Mouse (Mus musculus) gastrocnemius, postnatal 25 days (tissue): ENCODE data around the gene Coq2. TPM values are rescaled to one million over a fixed set of nuclear protein-coding genes. Genes with fewer than 3 reads are reported as not detected.

Source experiments
- DNase-seq: peaks from one replicate; pipeline ENCODE4 v3.0.0; 2022
- long read RNA-seq, 2 experiments: library from polyadenylated mRNA; stranded (forward); transcript quantifications; one replicate each; pipeline ENCODE4 v2.0.0; 2021
- total RNA-seq, 2 experiments: library from RNA; stranded (reverse); gene quantifications; 1 replicate in 1 of 2; 2 replicates in 1 of 2; pipeline ENCODE4 v1.2.3; 2021

Gene Coq2
- 10 to 100 TPM; 58.4 to 61.5 TPM for total RNA-seq
- long read RNA-seq, experiment 1, transcript Coq2-201 (7 exons, 1,743 nt) = major isoform, 102 of 139 reads
- long read RNA-seq, experiment 1, partial matches to known transcripts = 4 of 139 reads
- long read RNA-seq, experiment 1, other reads (novel, unspliced or antisense) = 33 of 139 reads
- long read RNA-seq, experiment 2, transcript Coq2-201 (7 exons, 1,743 nt) = major isoform, 117 of 177 reads
- long read RNA-seq, experiment 2, partial matches to known transcripts = 7 of 177 reads
- long read RNA-seq, experiment 2, other reads (novel, unspliced or antisense) = 53 of 177 reads

DNA sequence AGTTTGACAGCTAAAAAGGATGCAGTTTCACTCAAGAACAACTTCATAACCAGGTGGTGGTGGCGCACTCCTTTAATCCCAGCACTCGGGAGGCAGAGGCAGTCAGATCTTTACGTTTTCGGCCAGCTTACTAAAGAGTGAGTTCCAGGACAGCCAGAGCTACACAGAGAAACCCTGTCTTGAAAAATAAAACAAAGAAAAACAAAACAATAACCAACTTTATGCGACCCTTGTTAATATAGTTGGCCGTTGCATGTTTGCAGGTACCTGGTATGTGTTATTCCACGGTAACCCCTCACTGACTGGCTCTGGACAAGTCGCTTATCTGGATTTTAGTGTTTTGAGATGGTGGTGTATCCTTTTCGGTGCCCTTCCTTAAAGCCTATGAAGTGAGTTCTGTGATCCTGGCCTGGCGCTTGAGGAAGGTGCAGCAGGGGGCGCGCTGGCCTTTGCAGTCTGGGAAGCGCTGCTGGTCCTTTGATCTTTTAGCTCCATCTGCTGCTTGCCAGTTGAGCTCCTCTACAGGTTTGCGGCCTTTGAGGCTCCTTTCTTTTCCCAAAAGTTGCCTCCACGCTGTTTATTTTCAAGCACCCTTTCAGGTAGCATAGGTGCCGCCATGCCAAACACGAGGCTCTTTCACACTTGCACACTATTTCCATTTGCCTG lies at the start of gene Coq2:
Coq2 (minus strand) TSS at position 430 of the 666 bp plus-strand sequence.
- DNase-seq = peak; percentile 64

DNA sequence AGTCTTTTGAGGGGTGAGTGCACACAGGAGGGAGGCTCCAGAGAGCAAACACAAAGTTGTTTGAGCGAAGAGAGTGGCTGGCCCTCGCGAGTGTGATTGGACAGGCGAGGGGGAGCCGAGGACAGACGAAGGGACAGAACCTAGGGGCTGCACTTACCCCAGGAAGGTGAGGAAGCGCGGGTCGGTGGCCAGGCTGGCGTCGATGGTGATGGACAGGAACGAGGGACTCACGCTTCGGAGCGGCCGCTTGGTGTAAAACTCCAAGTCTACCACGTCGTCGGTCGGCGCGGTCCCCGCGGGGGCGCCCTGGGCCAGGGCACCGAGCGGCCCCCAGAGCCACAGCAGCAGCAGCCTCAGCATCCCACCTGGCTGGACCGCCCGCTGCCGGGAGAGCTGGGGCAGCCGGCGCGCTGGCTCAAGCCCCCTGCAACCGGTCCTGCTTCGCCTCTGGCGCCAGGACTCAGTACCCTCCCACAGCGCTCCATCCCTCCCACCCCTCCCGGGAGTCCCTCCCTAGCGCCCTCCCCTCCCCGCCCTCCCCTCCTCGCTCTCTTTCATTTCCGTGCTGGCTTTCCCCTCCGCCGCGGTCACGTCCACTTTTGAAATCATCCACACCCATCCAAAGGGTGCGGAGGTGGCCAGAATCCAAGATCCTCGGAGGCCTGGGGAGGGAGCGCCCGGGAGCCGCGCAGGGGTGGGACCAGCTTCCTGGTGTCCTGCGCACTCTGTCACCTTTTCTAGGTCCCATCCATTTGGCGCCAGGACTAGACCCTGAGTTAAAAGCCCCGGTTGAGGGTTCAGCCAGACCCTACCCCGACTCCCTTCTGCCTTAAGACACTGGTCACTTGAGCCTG lies 44.5 kb upstream of the Coq2 start, which contains the start of gene Hpse:
Hpse (minus strand) TSS at position 482 of the 854 bp plus-strand sequence.
- DNase-seq = peak; percentile 25

DNA sequence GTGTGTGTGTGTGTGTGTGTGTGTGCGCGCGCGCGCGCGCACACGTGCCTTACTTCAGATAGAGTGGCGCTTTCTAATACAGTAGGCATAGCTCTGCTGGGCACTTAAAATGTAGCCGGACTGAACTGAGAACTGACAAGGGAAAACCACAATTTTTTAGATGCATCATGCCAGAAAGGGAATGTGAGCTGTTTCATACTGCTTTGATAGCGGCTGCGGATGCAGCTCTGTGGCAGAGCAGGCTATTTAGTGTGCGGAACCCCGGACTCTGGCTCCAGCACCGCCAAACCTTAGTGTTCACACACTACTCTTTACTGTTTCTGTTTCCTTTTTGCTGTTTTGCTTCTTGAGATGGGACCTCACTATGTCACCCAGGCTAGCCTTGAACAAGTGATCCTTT lies 41.8 kb upstream of the Coq2 start:
- no peak for DNase-seq

DNA sequence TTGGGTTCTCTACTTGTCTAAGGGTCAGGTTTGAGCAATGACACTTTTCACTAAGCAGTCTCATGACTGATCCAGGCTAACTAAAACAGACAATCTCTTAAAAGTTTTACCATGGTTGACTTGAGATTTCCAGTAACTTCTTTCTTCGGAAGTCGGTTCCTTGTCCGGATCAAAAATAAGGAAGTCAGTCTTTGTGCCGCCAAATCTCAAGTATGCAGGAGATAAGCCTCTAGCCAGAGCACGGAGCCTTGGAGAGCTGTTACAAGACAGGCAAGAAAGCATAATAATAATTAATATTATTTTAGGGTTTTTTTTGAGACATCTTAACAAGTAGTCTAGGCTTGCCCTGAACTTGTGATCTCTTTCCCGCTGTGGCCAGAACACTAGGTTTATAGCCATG lies 36.3 kb upstream of the Coq2 start:
- DNase-seq = no peak

DNA sequence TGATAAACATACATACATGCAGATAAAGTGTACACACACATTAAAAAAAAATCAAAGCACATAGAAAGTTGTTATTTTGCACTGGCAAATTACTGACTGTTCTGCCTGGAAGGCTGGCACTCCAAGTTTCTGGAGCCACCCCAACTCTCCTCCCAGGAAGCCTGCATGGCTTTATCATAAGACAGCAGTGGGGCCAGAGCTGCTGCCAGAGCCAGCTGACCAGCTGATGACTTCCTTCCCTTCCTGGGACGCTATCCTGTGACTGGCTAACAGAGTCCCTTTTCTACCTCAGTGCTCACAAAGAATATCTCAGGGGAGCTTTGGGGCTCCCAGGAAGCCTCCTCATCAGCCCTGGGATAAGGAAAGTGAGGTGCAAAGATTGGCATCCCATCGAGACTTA lies 35.1 kb upstream of the Coq2 start:
- no peak for DNase-seq

DNA sequence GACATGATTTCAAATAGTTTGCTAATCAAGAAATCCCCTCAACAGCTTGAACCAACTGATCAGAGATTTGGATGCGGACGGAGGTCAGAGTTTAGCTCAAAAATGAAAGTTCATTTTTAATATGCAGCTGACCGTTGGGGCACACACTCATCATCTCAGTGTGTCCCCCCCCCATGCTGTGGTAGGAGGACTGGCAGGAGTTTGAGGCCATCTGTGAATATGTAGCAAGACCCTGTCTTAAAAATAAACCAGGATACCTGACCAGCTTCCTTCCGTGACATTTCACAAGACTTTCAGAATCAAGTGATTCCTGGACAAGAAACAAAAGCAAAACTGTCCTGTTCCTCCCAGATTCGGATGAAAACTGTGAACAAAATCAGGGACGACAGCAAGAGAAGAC lies 34.1 kb upstream of the Coq2 start:
- DNase-seq = no peak

DNA sequence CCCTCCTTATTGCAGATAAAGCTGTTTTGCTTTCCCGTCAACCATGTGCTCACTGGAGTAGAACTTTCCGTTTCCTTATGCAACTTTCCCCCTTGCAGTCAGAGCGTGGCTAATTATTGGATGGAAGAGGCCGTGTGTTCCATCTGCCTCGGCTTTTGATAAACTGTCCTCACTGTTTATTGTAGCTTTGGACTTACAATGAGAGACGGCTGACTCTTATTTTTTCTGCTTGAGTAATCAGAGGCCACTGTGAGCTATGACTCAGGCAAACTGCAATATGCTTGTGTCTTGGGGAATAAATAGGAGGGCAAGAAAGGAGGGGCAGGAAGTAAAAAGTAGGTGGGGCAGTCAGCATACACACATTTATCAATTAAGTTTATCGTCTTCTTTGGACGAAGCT lies 31.7 kb upstream of the Coq2 start:
- DNase-seq = no peak

DNA sequence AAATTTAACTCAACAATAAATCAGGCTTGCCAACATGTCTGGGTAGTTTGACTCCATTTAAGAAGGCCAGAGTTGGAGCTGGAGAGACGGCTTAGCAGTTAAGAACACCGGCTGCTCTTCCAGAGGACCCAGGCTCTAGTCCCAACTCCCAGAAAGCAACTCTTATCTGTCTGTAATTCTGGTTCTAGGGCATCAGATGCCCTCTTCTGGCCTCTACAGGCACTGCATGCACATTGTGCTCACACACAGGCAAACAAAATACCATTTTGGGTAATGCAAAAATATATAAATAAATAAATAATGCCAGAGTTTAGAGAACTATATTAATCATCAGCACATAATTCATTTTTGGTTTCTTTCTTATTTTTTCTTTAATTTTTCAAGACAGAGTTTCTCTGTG lies 29.3 kb upstream of the Coq2 start:
- no peak for DNase-seq

DNA sequence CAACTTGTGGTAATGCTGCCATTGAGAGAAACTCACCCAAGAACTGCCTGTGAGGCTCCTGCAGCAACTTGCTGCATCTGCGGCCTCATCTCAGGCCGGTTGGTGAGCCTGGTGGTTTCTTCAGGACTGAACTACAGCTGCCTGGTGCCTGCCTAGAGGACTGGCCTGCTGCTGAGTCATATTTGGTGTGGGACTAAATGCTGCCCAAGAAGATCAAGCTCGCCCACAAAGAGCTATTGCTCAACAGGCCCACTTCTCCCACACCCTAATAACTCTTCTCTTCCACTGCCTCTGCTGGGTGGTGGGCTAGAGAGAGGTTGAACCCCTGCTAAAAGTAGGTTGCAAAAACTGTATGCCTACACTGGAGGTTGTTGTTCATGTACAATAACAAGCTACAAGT lies 27.4 kb upstream of the Coq2 start:
- no peak for DNase-seq

DNA sequence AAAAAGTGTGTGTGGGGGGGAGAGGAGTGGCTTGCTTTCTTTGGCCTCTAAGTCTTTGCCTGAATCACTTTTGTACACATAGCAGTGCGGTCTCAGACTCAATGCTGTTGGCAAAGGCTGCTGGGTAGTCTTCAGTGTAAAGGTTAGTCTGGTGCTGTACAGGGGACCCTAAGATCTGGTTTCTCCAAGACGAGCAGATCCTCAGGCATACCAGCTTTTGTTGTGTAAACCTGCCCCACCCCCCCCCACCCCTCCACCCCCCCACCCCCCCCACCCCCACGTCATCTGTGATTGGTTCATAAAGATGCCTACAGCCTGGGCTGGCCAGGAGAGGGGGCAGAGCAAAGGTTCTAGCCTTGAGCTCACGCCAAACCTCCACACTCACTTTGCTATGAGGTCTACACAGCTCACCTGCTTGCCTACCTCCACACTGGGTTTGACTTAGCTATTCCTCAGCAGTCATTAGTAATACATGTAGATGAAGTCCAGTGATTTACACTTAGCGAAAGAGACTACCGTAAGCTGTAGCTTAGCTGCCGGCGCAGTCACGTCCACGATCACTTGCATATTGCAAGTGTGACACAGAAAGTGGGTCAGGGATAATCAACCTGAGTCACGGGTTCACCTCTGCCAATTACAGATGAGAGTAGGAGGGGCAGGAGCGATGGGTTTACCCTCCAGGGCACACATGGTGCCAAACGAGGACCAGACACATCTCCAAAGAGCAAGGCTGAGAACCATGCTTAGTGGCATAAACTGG lies 26.1 kb upstream of the Coq2 start:
- DNase-seq = no peak

DNA sequence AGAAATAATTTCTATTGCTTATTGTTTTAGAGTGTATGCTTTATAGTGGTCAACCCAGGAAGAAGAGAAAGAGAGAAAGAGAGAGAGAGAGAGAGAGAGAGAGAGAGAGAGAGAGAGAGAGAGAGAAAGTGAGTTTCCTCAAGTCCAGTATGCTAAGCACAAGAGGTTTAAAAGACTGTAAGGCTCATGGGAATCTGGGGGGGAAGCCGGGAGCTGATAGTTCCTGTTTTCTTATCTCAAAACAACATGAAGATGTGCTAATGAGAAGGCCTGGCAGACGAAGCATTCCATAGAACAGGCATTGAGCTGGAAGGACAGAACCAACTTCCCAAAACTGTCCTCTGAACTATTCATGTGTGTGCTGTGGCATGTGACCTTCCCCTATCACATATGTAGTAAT lies 22.9 kb upstream of the Coq2 start:
- DNase-seq = no peak

DNA sequence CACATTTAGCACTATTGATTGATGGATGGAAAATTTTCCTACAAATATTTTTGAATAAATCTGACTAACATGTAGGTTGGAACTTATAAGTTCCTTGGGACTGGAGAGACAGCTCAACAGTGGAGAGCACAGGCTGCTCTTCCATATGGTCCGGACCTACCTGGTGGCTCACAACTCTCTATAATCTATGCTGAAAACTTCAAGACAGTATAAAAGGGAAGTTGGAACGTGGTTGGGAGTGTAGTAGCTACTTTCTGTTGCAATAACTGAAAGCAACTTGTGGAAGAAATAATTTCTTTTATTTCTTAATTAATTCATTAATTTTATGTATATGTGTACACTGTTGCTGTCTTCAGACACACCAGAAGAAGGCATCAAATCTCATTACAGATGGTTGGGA lies 22.5 kb upstream of the Coq2 start:
- no peak for DNase-seq

DNA sequence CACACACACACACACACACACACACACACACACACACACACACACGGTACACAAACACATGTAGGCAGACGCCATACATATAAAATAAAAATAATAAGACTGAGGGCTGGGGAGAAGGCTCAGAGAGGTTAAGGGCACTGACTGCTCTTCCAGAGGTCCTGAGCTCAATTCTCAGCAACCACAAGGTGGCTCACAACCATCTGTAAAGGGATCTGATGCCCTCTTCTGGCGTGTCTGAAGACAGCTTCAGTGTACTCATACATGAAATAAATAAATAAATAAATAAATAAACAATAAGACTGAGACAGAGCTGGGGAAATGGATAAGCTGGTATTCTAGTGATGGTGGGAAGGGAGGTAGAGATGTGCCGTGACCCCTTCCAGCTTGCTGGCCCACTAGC lies 10.7 kb upstream of the Coq2 start:
- DNase-seq = no peak

DNA sequence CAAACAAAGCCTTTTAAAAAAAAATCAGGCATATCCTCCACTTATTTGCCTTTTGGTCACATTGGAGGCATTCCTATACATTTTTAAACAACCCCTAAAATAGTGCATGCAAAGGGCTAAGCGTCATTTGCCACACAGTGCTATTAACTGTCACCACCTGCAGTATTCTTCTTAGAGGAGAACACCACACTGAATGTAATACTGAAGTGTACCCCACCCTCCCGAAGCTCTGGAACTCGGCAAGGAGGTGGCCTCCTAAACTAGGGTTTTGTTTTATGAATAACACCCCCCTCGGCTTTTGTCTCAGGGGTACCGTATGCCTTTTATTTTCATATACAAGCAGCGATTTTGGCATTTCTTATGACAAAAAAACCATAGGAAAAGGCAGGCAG lies 5.6 kb upstream of the Coq2 start:
- no peak for DNase-seq

DNA sequence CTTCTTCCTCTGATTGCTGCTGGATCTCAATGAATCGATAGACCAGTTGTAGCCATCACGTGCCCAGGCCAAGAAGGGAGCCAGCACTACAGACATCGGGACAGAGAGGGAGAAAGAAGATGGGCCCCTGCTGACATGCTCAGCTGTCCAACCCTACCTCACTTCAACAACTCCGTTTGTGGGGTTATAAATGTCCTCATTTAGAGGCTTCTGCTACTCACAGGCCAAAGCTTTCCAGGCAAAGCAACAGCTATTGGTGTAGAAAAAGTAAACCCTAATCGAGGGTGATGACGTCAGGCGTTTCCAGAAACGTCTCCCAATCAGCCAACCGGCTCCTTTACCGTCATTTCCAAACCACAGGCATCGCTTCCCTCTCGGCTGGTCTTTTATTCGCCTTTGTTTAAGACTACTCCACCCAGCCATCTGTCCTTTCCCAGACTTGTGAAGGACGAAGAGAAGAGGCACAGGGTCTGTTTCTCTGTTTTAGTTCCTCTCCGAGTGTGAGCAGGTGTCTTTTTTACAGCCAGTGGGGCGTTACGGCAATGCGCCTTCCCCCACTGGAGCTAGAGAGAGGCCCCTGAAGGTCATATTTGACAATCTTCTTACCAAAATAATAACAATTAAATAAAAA lies 5.1 kb upstream of the Coq2 start:
- no peak for DNase-seq

DNA sequence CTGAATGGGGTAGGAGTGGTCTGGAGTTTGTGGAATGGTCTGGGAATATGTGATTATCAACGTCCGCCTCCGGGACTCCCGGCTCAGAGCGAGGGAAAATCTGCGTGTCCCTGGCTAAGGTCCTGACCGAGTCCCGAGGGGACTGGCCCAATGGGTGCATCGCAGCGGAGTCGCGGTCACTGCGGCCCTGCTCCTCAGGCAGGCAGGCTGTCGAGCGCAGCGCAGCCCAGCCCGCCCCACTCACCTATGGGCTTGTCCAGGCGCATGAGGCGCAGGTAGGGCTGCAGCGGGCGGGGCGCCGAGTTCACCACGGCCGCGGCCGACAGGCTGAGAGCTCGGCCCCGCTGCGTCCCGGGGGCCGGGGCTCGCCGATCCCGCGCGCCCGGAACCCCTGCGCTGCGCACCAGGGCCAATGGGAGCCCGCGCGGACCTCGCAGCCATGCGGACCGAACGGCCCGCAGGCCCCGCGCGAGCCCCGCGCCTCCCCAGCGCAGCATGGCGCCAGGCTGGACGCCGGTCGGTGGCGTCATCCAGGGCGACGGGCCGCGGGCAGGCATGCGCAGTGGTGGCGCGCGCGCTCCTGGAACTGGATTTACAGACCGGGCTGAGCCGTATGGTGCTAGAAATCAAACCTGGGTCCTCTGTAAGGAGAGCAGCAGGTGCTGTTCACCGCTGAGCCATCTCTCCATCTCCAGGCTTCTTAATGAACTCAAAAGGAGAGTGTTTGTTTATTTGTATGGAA lies 1.0 kb downstream of the Coq2 start:
- DNase-seq = peak; percentile 83

DNA sequence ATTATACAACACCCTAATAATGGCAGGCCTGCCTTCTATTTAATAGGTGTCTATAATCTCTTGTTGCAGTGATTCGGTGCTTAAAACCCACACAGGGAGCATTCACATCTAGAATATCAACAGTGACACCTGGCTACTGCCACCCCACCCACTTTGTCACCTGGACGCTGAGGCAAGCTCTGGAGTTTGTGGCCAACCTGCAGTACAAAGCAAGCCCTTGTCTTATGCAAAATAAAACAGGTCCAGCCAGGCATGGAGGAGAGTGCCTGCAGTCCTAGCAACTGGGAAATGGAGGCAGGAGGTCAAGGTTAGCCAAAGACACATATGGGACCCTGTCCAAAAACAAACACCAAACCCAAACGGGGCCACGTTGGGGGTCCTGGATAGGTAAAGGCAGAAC lies 2.5 kb downstream of the Coq2 start:
- no peak for DNase-seq

DNA sequence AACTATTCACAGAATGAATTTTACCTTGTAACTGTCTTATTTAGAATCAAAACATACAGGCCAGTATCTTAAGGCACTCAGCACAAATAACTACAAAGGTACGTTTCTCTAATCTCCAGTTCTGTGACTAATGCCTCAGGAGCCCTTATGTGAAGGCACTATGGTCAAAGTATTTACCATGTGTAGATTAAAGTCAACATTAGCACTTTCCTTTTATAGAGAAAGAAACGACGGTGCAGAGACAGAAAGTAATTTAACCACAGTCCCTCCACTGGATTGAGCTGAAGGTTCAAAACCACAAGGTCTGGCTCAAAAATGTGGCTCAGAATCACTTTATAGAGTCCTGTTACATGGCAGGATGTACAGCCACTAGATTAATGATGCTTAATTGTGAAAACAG lies 3.0 kb downstream of the Coq2 start:
- DNase-seq = no peak

DNA sequence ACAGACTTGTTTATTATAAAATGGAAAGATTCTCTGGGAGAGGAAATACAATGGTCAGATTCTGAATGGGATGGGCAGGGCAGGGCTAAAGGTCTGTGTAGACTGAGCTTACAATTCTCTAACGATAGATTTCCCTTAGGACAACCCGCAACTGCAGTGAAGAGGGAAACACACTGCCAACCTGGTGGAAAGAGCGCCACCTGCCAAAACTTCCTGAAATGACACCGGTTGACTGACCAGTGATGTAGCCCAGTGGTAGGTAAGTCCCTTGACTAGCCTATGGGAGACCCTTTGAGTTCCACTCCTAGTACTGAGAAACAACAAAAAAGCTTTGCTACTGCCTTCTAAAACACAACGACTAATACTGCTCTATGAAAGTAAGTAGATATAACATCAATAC lies 3.5 kb downstream of the Coq2 start:
- DNase-seq = no peak

DNA sequence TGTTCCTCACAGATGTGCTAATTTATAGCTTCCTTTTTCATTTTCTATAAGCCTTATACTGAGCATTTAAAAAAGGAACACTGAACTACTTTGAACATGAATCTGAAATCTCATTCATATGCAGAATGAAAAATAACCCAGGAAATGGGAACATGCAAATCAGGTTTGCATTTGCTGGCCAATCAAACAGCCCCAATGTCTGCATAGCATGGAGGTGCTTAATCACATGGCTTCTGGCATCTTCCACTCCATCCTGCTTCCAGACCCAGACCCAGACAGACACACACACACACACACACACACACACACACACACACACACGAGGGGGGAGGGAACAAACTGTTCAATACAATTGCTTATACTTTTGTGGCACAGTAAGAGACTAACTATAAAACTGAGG lies 8.0 kb downstream of the Coq2 start:
- no peak for DNase-seq

DNA sequence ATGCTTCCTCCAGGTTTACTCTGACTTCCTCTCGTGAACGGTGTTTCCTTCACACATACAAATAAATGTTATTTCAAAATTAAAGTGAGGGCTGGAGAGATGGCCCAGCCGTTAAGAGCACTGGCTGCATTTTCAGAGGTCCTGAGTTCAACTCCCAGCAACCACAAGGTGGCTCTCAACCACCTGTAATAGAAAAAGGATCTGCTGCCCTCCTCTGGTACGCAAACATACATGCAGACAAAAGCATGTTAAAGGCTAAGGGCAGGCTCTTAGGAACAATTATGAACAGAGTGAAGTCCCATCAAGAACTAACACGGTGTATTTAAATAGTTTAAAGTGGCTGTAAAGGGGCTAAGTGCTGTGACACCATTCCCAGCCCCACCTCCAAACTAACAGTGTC lies 11.1 kb downstream of the Coq2 start:
- no peak for DNase-seq
